Mouse (Mus musculus) heart, embryonic 11.5 days (tissue): Measurements from ENCODE around the gene Gbp9. TPM values are rescaled to one million over a fixed set of nuclear protein-coding genes. Genes with fewer than 3 reads are reported as not detected.
"Not testable (repeated sequence)": the region's sequence is repeated elsewhere in the genome, so short reads cannot be mapped to it uniquely, and the experiment has no call there.

Experiments used
- ATAC-seq: fragments of 200-750 bp; cut with Nextera tagmentation; replicated peaks from 2 replicates; pipeline ENCODE4 v1.8.0; 2017; ENCODE audit warnings: moderate library complexity; ENCODE audit not compliant: insufficient number of reproducible peaks, low FRiP score, low TSS enrichment
- H3K27ac ChIP-seq: fragments of 300-500 bp; sonication (generic); 2 replicates; pipeline ENCODE4 v1.5.1; 2014; ENCODE audit warnings: mild to moderate bottlenecking, low read depth, low read length
- H3K27me3 ChIP-seq: fragments of 300-500 bp; sonication (generic); 2 replicates; pipeline ENCODE4 v1.6.1; 2014; ENCODE audit warnings: mild to moderate bottlenecking, low read length, mixed read lengths; ENCODE audit not compliant: control insufficient read depth, insufficient read depth
- H3K36me3 ChIP-seq: fragments of 300-500 bp; sonication (generic); 2 replicates; pipeline ENCODE4 v1.6.1; 2014; ENCODE audit warnings: mild to moderate bottlenecking, low read length, moderate library complexity, mixed read lengths; ENCODE audit not compliant: control insufficient read depth, insufficient read depth
- H3K4me1 ChIP-seq: fragments of 300-500 bp; sonication (generic); 2 replicates; pipeline ENCODE4 v1.6.1; 2014; ENCODE audit warnings: low read length; ENCODE audit not compliant: control insufficient read depth, insufficient read depth
- H3K4me2 ChIP-seq: fragments of 300-500 bp; sonication (generic); 2 replicates; pipeline ENCODE4 v1.6.1; 2014; ENCODE audit warnings: mild to moderate bottlenecking, moderate library complexity
- H3K4me3 ChIP-seq: fragments of 300-500 bp; sonication (generic); 2 replicates; pipeline ENCODE4 v1.5.1; 2014; ENCODE audit warnings: low read depth, low read length
- H3K9ac ChIP-seq: fragments of 300-500 bp; sonication (generic); 2 replicates; pipeline ENCODE4 v1.6.1; 2014; ENCODE audit warnings: mild to moderate bottlenecking, low read depth, low read length, moderate library complexity
- H3K9me3 ChIP-seq: fragments of 300-500 bp; sonication (generic); replicated peaks from 2 replicates; pipeline ENCODE4 v1.6.1; 2016; ENCODE audit warnings: low read length; ENCODE audit not compliant: control insufficient read depth
- WGBS: fragments of 180-500 bp; shearing (Covaris S2); extraction: QIAGEN DNeasy Blood & Tissue Kit; methylation state at CpG from one replicate; pipeline ENCODE4 v1.1.7; 2014; ENCODE audit not compliant: insufficient replicate concordance; 5-methylcytosine and 5-hydroxymethylcytosine counted together
- polyA plus RNA-seq: library from polyadenylated mRNA; unstranded; fragments of >200 nt; fragmentation: Nextera tagmentation; extraction: Ambion mirVana; gene quantifications from 2 replicates; pipeline ENCODE4 v1.2.1, GENCODE M21; 2014

The Gbp9 gene
- 3.4 and 3.9 TPM in 2 replicates for polyA plus RNA-seq

GRCm38 (mm10) chr5:105139409-105140088 lies at the start of gene Gbp9, which contains the start of the genes Gbp8 and Gbp4:
Gbp9 (minus strand) TSS chr5:105139539.
Gbp8 (minus strand) TSS chr5:105139540.
Gbp4 (minus strand) TSS chr5:105139586.
- 19% methylated on average over 2 of the region's 2 CpGs for WGBS
- ATAC-seq, result peak; percentile 55; the same call in 1 of the 2 replicates
- not testable (repeated sequence) for H3K9ac ChIP-seq, H3K4me1 ChIP-seq, H3K36me3 ChIP-seq, H3K9me3 ChIP-seq, H3K27me3 ChIP-seq
- Histone ChIP-seq H3K4me3 (0 out of 2 replicates have a peak within 1 kb of the TSS, but pooled peaks have one; percentile 8), H3K27ac (0 out of 2 replicates have a peak within 1 kb of the TSS, but pooled peaks have one; percentile 15), H3K4me2 (peak within 1 kb of the TSS; percentile 35)

GRCm38 (mm10) chr5:105181446-105181845 lies 42.1 kb upstream of the Gbp9 start:
- no peak overlapping the region for H3K4me2 ChIP-seq

GRCm38 (mm10) chr5:105156582-105156981 lies 17.2 kb upstream of the Gbp9 start:
- H3K4me2 ChIP-seq, result no peak overlapping the region
- ATAC-seq, result no peak
- H3K4me3 ChIP-seq, result no peak overlapping the region
- H3K9me3 ChIP-seq, result no peaks in the 10 kb centered on the region
- no peaks in the 10 kb centered on the region for H3K4me1 ChIP-seq
- H3K27ac ChIP-seq, result no peak overlapping the region
- WGBS, result 85% methylated on average over 5 of the region's 5 CpGs
- H3K36me3 ChIP-seq, result no peaks in the 10 kb centered on the region
- H3K9ac ChIP-seq, result no peak overlapping the region
- no peaks in the 10 kb centered on the region for H3K27me3 ChIP-seq

More at GRCm38 (mm10) chr5:105181446-105181845, 42.1 kb upstream of the Gbp9 start:
- Histone ChIP-seq H3K9ac (no peak overlapping the region), H3K36me3 (no peaks in the 10 kb centered on the region), H3K27me3 (no peaks in the 10 kb centered on the region), H3K4me1 (no peaks in the 10 kb centered on the region), H3K4me3 (no peak overlapping the region), H3K27ac (no peak overlapping the region), H3K9me3 (no peaks in the 10 kb centered on the region)
- ATAC-seq, result no peak

- no peak overlapping the region for H3K4me2 ChIP-seq
- no peak overlapping the region for H3K4me3 ChIP-seq
- no peak overlapping the region for H3K9ac ChIP-seq
- no peaks in the 10 kb centered on the region for H3K9me3 ChIP-seq
- no peaks in the 10 kb centered on the region for H3K4me1 ChIP-seq
- no peaks in the 10 kb centered on the region for H3K36me3 ChIP-seq
- no peaks in the 10 kb centered on the region for H3K27me3 ChIP-seq
- no peak for ATAC-seq
- H3K27ac ChIP-seq, result no peak overlapping the region
Observed at GRCm38 (mm10) chr5:105154049-105154448, 14.7 kb upstream of the Gbp9 start.

GRCm38 (mm10) chr5:105148062-105148461 lies 8.7 kb upstream of the Gbp9 start:
- 57% methylated on average over 2 of the region's 2 CpGs for WGBS
- H3K4me2 ChIP-seq, H3K4me3 ChIP-seq, H3K27ac ChIP-seq, H3K4me1 ChIP-seq, ATAC-seq, H3K9ac ChIP-seq, H3K36me3 ChIP-seq, H3K9me3 ChIP-seq, H3K27me3 ChIP-seq: not testable (repeated sequence)

GRCm38 (mm10) chr5:105146447-105146846 lies 7.1 kb upstream of the Gbp9 start:
- Histone ChIP-seq H3K27me3 (no peaks in the 10 kb centered on the region), H3K36me3 (no peaks in the 10 kb centered on the region), H3K9ac (no peak overlapping the region), H3K4me3 (no peak overlapping the region), H3K4me2 (no peak overlapping the region), H3K9me3 (no peaks in the 10 kb centered on the region), H3K4me1 (no peaks in the 10 kb centered on the region), H3K27ac (peak overlapping the region; percentile 50; the same call in 1 of the 2 replicates)
- ATAC-seq, result peak; percentile 14; the same call in 1 of the 2 replicates

- H3K9ac ChIP-seq, H3K27ac ChIP-seq, H3K27me3 ChIP-seq, H3K4me2 ChIP-seq, H3K4me1 ChIP-seq, ATAC-seq, H3K9me3 ChIP-seq, H3K4me3 ChIP-seq, H3K36me3 ChIP-seq: not testable (repeated sequence)
- 46% methylated on average over 3 of the region's 3 CpGs for WGBS
Observed at GRCm38 (mm10) chr5:105145731-105146130, 6.4 kb upstream of the Gbp9 start.

- 68% methylated on average over 2 of the region's 2 CpGs for WGBS
- H3K4me3 ChIP-seq, H3K36me3 ChIP-seq, H3K4me2 ChIP-seq, ATAC-seq, H3K27ac ChIP-seq, H3K9me3 ChIP-seq, H3K9ac ChIP-seq, H3K4me1 ChIP-seq, H3K27me3 ChIP-seq: not testable (repeated sequence)
Observed at GRCm38 (mm10) chr5:105140089-105140810, 911 bp upstream of the Gbp9 start.
